ENCODE assay signal across 10 mouse cellular contexts in the genomic region with DNA sequence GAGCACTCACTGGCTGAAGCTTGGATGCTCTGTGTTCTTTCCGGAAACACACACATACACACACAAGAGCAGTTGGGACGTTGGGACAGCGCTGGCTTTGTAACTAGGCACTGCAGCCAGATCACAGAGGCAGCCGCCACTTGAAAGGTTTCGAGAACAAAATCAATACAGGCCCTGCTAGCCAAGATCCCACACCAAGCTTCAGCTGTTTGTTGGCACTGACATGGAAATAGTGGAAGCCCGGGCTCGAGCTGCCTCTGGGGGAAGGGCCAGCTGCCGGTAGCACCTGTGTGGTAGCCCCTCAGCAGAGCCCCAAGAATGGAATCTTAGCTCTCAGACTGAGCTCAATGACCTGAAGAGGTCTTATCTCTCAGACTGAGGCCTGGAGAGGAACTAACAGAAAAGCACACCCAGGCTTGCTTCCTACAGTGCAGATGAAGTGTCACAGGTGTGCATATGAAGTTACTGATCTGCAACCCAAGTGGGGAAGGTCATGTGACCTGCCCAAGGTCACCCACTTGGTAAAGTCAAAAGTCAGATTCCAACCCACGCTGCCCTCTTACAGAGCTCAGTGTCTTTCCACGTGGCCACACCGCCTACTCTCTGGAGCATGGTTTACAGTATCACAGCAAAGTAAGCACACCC.
A peak's percentile ranks its signal among the peaks of the same experiment; 100 is the strongest.
DNase-seq lines count a peak whose midpoint lies in the region; ATAC-seq and TF ChIP-seq lines count a peak whose summit lies in the region.
"Had no signal": no experiment of that assay in that cellular context is flagged by ENCODE, and none has a peak within 500 bp of the region (broad histone marks: within the 10 kb centered on the region; RNA-seq: fewer than 3 reads in every experiment).

No protein-coding gene starts in this region.

- no peak overlapping the region for H3K4me3 ChIP-seq in heart, embryonic 16.5 days (ENCODE audit: low read length)
- no peak overlapping the region for H3K4me3 ChIP-seq in liver, adult 2 months (ENCODE audit: insufficient read depth, low read depth, low read length)
- H3K4me3 ChIP-seq in gastrocnemius, adult 2 months, result no peak overlapping the region
- H3K4me3 ChIP-seq: myocyte had no signal

- ATAC-seq in heart, embryonic 16.5 days (replicated peaks; ENCODE audit: extremely low read depth, insufficient read depth, low FRiP score), result peak; percentile 18; the same call in 1 of the 2 replicates

- H3K36me3 ChIP-seq in heart, embryonic 16.5 days (ENCODE audit: control insufficient read depth, insufficient read depth), result no peaks in the 10 kb centered on the region
- no peaks in the 10 kb centered on the region for H3K36me3 ChIP-seq in liver, adult 2 months (ENCODE audit: control insufficient read depth, insufficient read depth, low read length)
- H3K36me3 ChIP-seq: G1E had no signal

- peaks cover 8% of the 10 kb centered on the region for H3K4me1 ChIP-seq in heart, embryonic 16.5 days (ENCODE audit: control insufficient read depth, insufficient read depth, low read length)
- H3K4me1 ChIP-seq in liver, adult 2 months (ENCODE audit: control insufficient read depth, insufficient read depth, low read length), result peaks cover 3% of the 10 kb centered on the region; the same call in 1 of the 2 replicates

- WGBS in heart, embryonic 16.5 days, result 51% methylated on average over 11 of the region's 11 CpGs
- whole genome bisulfite sequencing in liver, adult 2 months, result 21% methylated on average over 11 of the region's 11 CpGs

- TF ChIP-seq CTCF in liver, adult 2 months (IDR thresholded peaks at IDR 0.05; ENCODE audit: low read depth, low read length), result no peak
- TF ChIP-seq CTCF in gastrocnemius, adult 2 months (IDR thresholded peaks at IDR 0.05), result no peak

- no peaks in the 10 kb centered on the region for H3K79me2 ChIP-seq in liver, adult 2 months (ENCODE audit: control insufficient read depth, insufficient read depth, low read length)

- H3K9me3 ChIP-seq in heart, embryonic 16.5 days (replicated peaks; ENCODE audit: control insufficient read depth, low read length), result peaks cover 1% of the 10 kb centered on the region
- H3K9me3 ChIP-seq: G1E had no signal

- H3K27ac ChIP-seq in heart, embryonic 16.5 days (ENCODE audit: low read length), result no peak overlapping the region
- H3K27ac ChIP-seq in liver, adult 2 months (replicated peaks; ENCODE audit: insufficient read depth, low read depth, low read length), result 0 out of 2 replicates have a peak overlapping the region, but pooled peaks have one; percentile 4
- H3K27ac ChIP-seq in gastrocnemius, adult 2 months, result no peak overlapping the region

- no peak for TF ChIP-seq POLR2A in liver, adult 2 months (IDR thresholded peaks at IDR 0.05; ENCODE audit: extremely low read depth, insufficient read depth, low read length)

- intact Hi-C loops in heart, postnatal 36 days (cut with DNase I), result no loop called here
- intact Hi-C loops in gastrocnemius, adult 2 months (cut with DNase I), result no loop called here

- no peak overlapping the region for H3K9ac ChIP-seq in heart, embryonic 16.5 days (ENCODE audit: low read length)
- no peak overlapping the region for H3K9ac ChIP-seq in liver, adult 2 months (ENCODE audit: low read depth, low read length)

- no peak for DNase-seq in heart, postnatal 36 days
- peak; percentile 38 to 57 for DNase-seq in frontal cortex, postnatal 10 days (ENCODE audit: low spot score in 2 of 2)
- DNase-seq in liver, adult 2 months (ENCODE audit: extremely low read depth, low read depth, low spot score), result peak; percentile 96
- peak; percentile 19 for DNase-seq in right cerebral cortex, postnatal 25 days
- DNase-seq in gastrocnemius, adult 2 months, result no peak
- DNase-seq in adrenal gland, postnatal 14 days, result no peak
- DNase-seq in kidney, postnatal 36 days, result no peak

- H3K27me3 ChIP-seq in heart, embryonic 16.5 days (ENCODE audit: control insufficient read depth, insufficient read depth, low read length), result no peaks in the 10 kb centered on the region
- H3K27me3 ChIP-seq in liver, adult 2 months (ENCODE audit: control insufficient read depth, insufficient read depth, low read length), result no peaks in the 10 kb centered on the region

- no peak overlapping the region for H3K4me2 ChIP-seq in heart, embryonic 16.5 days (ENCODE audit: low read depth, low read length)

Comparison
In these comparisons a context has a peak if more than half of its experiments do, and no peak if none do; other contexts are left out.
1. DNase-seq: peak in frontal cortex, postnatal 10 days (2 of 2), liver, adult 2 months (single experiment) and right cerebral cortex, postnatal 25 days (single experiment); none in heart, postnatal 36 days (0 of 2), gastrocnemius, adult 2 months (single experiment), adrenal gland, postnatal 14 days (single experiment) and kidney, postnatal 36 days (0 of 2).